Mouse (Mus musculus) small intestine, adult 2 months (tissue): ENCODE data around the gene Olfr766-ps1. TPM values are rescaled to one million over a fixed set of nuclear protein-coding genes. Genes with fewer than 3 reads are reported as not detected.
"Not testable (repeated sequence)": the region's sequence is repeated elsewhere in the genome, so short reads cannot be mapped to it uniquely, and the experiment has no call there.

Source experiments
- H3K27ac ChIP-seq: fragments of 200-500 bp; 2 replicates; pipeline ENCODE4 v1.5.1; 2012; ENCODE audit warnings: low read depth, low read length, control low read depth, inconsistent platforms; ENCODE audit not compliant: insufficient read depth
- H3K27me3 ChIP-seq: fragments of 200-500 bp; 2 replicates; pipeline ENCODE4 v1.6.1; 2012; ENCODE audit warnings: mild to moderate bottlenecking, moderate library complexity, low read length, inconsistent platforms; ENCODE audit not compliant: control insufficient read depth, insufficient read depth
- H3K36me3 ChIP-seq: fragments of 200-500 bp; 2 replicates; pipeline ENCODE4 v1.6.1; 2012; ENCODE audit warnings: mild to moderate bottlenecking, low read length, control low read depth, inconsistent platforms; ENCODE audit not compliant: control insufficient read depth, insufficient read depth
- H3K4me1 ChIP-seq: fragments of 200-500 bp; 2 replicates; pipeline ENCODE4 v1.6.1; 2012; ENCODE audit warnings: low read length, inconsistent platforms, mixed read lengths; ENCODE audit not compliant: control insufficient read depth, insufficient read depth, insufficient read length
- H3K4me3 ChIP-seq: fragments of 200-500 bp; 2 replicates; pipeline ENCODE4 v1.5.1; 2012; ENCODE audit warnings: low read depth, mild to moderate bottlenecking, control low read depth, inconsistent platforms, low read length, moderate library complexity
- CTCF ChIP-seq: fragments of 200-500 bp; IDR thresholded peaks from 2 replicates; pipeline ENCODE4 v1.5.1; 2012; ENCODE audit warnings: low read depth, mild to moderate bottlenecking, control low read depth, inconsistent platforms, low read length, moderate library complexity, mixed read lengths; ENCODE audit not compliant: insufficient replicate concordance, insufficient read length; ENCODE audit errors: extremely low read depth
- POLR2A ChIP-seq: fragments of 200-500 bp; IDR thresholded peaks from 2 replicates; pipeline ENCODE4 v1.6.1; 2012; ENCODE audit warnings: low read depth, mild to moderate bottlenecking, control low read depth, inconsistent platforms, low read length, moderate library complexity
- WGBS: fragments of 180-500 bp; shearing (Covaris S2); methylation state at CpG from one replicate; pipeline ENCODE4 v1.1.7; 2018; 5-methylcytosine and 5-hydroxymethylcytosine counted together
- polyA plus RNA-seq: library from polyadenylated mRNA; depleted of rRNA; stranded (reverse); fragments of >200 nt; gene quantifications from 2 replicates; pipeline ENCODE4 v1.2.3, GENCODE M21; 2012; rRNA removed

Olfr766-ps1 gene
- not detected in 2 replicates for polyA plus RNA-seq

DNA sequence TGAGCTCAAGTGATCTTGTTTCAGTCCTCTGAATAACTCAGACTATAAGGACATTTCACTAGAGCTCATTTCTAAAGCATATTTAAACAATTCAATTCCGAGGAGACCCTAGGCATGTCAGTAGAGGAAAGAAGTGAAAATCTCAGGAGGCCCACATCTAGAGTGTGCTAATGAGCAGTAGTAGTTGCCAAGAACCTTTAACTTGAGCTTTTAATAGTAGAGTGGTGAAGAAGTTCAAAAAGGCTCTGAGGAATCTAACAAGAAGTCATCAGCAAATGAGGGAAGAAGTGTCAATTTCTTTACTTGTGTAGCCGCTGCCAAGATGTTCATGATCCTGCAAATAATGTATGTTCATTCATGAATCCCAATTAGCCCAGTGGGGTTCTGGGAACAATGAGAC lies at the start of gene Olfr766-ps1:
Gene Olfr766-ps1, minus strand, starts transcription at position 101 of the 400 bp plus-strand sequence.
- Histone ChIP-seq H3K36me3 (no peaks in the 10 kb centered on the region), H3K27me3 (no peaks in the 10 kb centered on the region), H3K4me1 (no peaks in the 10 kb centered on the region), H3K4me3 (no peak within 1 kb of the TSS), H3K27ac (no peak within 1 kb of the TSS)
- TF ChIP-seq CTCF (no peak), POLR2A (no peak)
- 83% methylated on average over 2 of the region's 2 CpGs for WGBS

DNA sequence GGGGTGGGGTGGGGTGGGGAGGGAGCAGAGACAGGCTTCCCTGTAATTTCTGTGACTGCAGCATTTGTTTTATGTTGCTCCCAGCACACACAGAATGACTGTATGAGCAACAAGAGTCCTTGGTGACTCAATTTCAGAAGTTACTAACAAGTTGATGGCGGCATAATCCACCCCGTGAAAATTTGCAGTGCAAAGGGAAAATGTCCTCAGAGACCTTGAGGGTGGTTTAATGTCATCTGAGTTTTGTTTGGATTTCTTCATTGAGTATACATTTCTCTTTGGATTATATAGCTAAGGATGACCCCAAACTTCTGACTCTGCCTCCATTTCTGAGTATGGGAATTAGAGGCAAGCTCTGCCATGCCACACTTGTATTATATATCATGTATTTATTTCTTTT lies 49.0 kb upstream of the Olfr766-ps1 start, which contains the start of gene Olfr769:
Gene Olfr769, minus strand, starts transcription at position 101 of the 400 bp plus-strand sequence.
- no peaks in the 10 kb centered on the region for H3K27me3 ChIP-seq
- H3K4me1 ChIP-seq: no peaks in the 10 kb centered on the region
- no peak for TF ChIP-seq POLR2A
- TF ChIP-seq CTCF: no peak
- WGBS: 79% methylated on average over 2 of the region's 2 CpGs
- no peak within 1 kb of the TSS for H3K4me3 ChIP-seq
- no peak within 1 kb of the TSS for H3K27ac ChIP-seq
- H3K36me3 ChIP-seq: no peaks in the 10 kb centered on the region

DNA sequence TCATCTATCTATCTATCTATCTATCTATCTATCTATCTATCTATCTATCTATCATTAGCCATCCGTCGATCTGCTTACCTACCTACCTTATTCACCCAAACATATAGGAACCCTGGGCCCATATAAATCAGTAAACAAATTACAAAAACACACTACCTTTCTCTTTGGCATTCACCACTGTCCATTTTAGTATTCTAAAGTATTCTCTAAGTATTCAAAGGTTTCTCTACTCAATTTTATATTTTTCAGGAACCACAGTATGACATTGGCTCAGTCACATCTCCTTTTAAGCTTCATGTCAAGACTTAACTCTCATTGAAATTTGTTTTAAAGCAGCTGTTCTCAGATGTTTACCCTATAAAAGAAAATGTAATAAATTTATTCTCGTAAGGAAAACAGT lies 46.4 kb upstream of the Olfr766-ps1 start:
- Histone ChIP-seq H3K27ac (no peak overlapping the region), H3K27me3 (no peaks in the 10 kb centered on the region), H3K4me1 (no peaks in the 10 kb centered on the region), H3K4me3 (no peak overlapping the region), H3K36me3 (no peaks in the 10 kb centered on the region)
- 95% methylated on average over 3 of the region's 3 CpGs for WGBS
- TF ChIP-seq CTCF (no peak), POLR2A (no peak)

DNA sequence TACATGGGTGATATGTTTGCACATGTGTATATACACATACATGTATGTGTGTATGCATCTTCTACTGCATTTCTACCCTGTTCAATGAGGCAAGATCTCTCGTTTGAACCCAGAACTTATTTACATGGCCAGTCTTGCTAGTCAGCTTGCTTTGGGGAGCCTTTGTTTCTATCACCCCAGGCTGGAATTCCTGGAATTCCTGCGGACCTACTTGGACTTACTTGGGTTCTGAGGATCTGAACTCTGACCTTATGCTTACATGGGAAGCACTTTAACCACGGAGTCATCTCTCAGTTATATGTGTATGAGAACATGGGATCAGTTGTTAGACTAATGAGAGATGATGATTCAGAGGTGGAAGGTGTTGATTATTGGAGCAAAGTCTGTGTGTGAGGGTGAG lies 32.5 kb upstream of the Olfr766-ps1 start:
- Histone ChIP-seq H3K27me3 (no peaks in the 10 kb centered on the region), H3K4me3 (no peak overlapping the region), H3K36me3 (no peaks in the 10 kb centered on the region), H3K27ac (no peak overlapping the region), H3K4me1 (no peaks in the 10 kb centered on the region)
- 41% methylated on average over 3 of the region's 3 CpGs for WGBS
- no peak for TF ChIP-seq CTCF
- TF ChIP-seq POLR2A: no peak

DNA sequence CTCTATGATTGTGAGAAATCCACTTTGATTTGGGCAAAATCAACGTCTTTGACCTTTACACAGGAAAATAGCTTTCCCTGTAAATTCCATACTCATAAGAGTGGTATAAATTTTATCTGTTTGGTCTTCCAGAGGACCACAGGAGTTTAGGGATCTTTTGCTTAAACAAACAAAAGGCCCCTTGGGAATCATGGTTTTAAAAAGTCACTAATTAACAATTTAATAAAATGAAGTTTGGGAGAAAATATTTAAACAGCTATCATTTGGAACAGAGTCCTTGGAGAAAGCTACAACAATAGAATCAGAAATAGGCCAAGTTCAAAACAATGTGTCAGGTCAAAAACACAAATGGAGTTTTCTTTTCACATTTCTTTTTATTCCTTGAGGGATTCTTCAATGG lies 30.5 kb upstream of the Olfr766-ps1 start, which contains the start of gene Olfr768:
Gene Olfr768, minus strand, starts transcription at position 101 of the 400 bp plus-strand sequence.
- no peaks in the 10 kb centered on the region for H3K27me3 ChIP-seq
- TF ChIP-seq CTCF: no peak
- TF ChIP-seq POLR2A: no peak
- no peaks in the 10 kb centered on the region for H3K36me3 ChIP-seq
- WGBS: 71% methylated on average over 1 of the region's 1 CpGs
- H3K4me3 ChIP-seq: no peak within 1 kb of the TSS
- no peak within 1 kb of the TSS for H3K27ac ChIP-seq
- H3K4me1 ChIP-seq: no peaks in the 10 kb centered on the region

DNA sequence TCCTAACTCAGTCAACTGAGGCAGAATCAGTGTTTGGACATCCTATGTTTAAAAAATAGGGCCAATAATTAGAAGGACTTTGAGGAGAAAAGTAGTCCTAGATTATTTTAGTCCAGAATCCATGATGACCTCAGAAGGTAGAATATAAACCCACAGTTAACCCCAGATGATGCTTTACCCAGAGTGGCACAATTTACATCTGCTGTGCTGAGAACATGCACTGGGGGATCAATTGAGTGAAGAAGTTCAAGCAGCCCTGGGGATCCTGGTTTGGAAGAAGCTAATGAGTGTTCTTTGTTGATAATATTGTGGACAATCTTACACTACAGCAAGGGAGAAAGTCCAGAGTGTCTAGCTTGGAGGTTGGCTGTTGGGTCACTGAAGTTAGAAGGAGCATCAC lies 14.0 kb upstream of the Olfr766-ps1 start, which contains the start of gene Olfr767:
Gene Olfr767, minus strand, starts transcription at position 101 of the 400 bp plus-strand sequence.
- H3K27me3 ChIP-seq, H3K27ac ChIP-seq, H3K4me1 ChIP-seq, H3K4me3 ChIP-seq, H3K36me3 ChIP-seq: not testable (repeated sequence)

DNA sequence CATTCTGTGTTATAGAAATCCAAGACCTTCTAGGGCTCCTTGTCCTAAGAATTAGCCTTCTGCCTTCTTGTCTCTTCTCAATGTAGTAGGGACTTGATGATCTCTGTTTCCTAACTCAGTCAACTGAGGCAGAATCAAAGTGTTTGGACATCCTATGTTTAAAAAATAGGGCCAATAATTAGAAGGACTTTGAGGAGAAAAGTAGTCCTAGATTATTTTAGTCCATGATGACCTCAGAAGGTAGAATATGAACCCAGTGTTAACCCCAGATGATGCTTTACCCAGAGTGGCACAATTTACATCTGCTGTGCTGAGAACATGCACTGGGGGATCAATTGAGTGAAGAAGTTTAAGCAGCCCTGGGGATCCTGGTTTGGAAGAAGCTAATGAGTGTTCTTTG lies 18.9 kb downstream of the Olfr766-ps1 start, which contains the start of gene Olfr765:
Gene Olfr765, minus strand, starts transcription at position 101 of the 400 bp plus-strand sequence.
- H3K27me3 ChIP-seq, H3K36me3 ChIP-seq, H3K4me3 ChIP-seq, H3K4me1 ChIP-seq, H3K27ac ChIP-seq: not testable (repeated sequence)

DNA sequence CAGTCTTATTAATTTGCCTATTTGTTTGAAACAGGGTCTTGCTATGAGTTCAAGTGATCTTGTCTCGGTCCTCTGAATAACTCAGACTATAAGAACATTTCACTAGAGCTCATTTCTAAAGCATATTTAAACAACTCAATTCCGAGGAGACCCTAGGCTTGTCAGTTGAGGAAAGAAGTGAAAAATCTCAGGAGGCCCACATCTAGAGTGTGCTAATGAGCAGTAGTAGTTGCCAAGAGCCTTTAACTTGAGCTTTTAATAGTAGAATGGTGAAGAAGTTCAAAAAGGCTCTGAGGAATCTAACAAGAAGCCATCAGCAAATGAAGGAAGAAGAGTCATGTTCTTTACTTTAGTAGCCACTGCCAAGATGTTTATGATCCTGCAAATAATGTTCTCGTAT lies 29.0 kb downstream of the Olfr766-ps1 start, which contains the start of gene Olfr764-ps1:
Gene Olfr764-ps1, minus strand, starts transcription at position 101 of the 400 bp plus-strand sequence.
- no peak for TF ChIP-seq POLR2A
- TF ChIP-seq CTCF: no peak
- H3K4me3 ChIP-seq: no peak within 1 kb of the TSS
- WGBS: 69% methylated on average over 3 of the region's 3 CpGs
- no peaks in the 10 kb centered on the region for H3K27me3 ChIP-seq
- no peak within 1 kb of the TSS for H3K27ac ChIP-seq
- no peaks in the 10 kb centered on the region for H3K4me1 ChIP-seq
- no peaks in the 10 kb centered on the region for H3K36me3 ChIP-seq
